Mouse (Mus musculus): ENCODE measurements at regions not wholly inside any gene's neighbourhood (a gene's known extent, or its start where the extent isn't known, plus 50 kb on each side); places are given as distances from the start of the nearest gene placed in this dataset.
A peak's percentile ranks its signal among the peaks of the same experiment; 100 is the strongest.

GRCm38 (mm10) chr16:72152920-72153319 is 155.2 kb upstream of the Robo1 start:
- DNase-seq (ENCODE audit: low spot score), result no peak

- DNase-seq (ENCODE audit: low spot score), result no peak
Measured at GRCm38 (mm10) chr16:72157913-72158312, 150.2 kb upstream of the Robo1 start.

DNA sequence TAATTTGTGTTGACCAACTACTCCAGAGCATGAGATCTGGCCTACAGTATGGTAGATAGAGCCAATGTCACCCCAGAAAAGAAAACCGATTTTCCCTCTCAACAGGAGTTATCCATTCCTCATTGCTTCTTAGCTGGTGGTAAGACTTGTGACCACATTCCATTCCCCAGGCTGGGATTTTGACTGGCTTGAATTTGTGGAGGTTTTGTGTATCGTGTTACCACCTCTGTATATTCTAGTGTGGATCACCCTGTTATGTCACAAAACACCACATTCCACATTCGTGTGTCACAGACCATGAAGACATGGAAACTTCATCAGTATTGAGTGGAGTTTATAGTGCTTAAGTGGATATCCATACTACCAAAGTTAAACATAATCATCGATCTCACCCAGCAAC is 148.7 kb upstream of the Robo1 start:
- no peak for DNase-seq (ENCODE audit: low spot score)

GRCm38 (mm10) chr16:72175727-72176126 is 132.4 kb upstream of the Robo1 start:
- no peak for DNase-seq (ENCODE audit: low spot score)

DNA sequence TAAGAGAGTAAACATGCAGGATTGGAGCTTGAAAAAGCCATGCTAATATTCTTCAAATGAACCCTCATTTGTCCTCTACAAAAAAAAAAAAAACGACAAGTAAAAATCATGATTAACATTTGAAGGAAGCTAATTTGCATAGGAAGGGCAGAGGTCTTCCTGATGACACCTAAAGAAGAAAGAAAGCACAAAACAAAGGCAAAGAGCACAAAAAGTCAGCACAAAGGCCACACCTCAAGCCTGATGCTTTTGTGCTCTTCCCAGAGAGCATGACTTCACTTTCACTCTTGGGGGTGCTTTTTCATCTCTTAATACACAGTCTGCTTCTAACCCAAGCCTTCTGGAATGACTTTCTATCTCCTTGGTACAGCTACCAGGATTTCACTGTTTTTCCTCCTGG is 113.8 kb upstream of the Robo1 start:
- no peak for DNase-seq (ENCODE audit: low spot score)

DNA sequence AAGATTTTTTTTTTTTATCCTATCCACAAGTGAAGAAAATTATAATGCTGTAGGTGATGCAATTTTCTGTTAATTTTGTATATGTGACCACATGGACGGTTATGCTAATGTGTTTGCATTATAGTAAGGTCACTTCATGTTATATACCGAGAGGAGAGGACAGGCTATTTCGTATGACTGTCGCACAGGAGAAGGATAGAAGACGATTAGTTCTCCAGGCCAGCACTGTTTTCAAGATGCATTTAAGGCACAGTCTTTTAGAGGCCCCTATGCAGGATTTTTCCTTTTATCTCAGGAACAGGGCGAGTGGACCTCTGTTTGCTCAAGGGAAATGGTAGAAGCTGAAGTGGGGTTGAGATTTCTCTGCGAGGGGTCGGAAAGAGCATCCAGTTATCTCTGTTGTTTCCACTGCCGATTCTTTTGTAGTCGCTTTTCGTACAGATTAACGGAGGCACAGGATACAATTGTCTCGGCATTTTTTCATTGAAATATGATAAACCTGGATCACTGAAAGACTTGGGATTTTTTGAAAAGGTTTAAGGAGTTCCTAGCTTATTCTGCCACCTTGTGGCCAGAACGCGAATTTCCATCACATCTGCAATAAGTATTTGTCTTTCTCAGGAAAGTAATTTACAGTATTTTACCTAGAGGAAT is 92.6 kb upstream of the Robo1 start:
- peak; percentile 29 for DNase-seq (ENCODE audit: low spot score)

- no peak for DNase-seq (ENCODE audit: low spot score)
Measured at GRCm38 (mm10) chr16:72218021-72218420, 90.1 kb upstream of the Robo1 start.

GRCm38 (mm10) chr16:72221912-72222502 is 86.1 kb upstream of the Robo1 start:
- no peak for DNase-seq (ENCODE audit: low spot score)

DNA sequence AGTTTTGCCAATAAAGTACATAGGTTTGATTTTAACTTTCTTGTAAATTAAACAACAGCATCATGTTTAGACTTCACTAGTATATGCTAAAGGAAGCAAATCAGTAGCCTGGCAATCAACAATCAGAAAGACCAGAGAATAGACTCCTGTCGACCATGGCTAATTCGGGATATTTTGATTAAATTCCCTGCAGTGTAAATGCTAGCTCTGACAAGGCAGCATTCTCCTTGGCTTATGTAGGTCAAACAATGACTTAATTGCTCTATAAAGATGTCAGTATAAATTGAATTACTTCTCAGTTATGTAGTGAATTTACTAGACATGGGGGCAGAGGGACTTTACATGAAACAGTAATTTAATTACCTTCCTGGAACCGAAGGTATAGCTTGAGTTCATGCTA is 84.2 kb upstream of the Robo1 start:
- no peak for DNase-seq (ENCODE audit: low spot score)

GRCm38 (mm10) chr16:72225157-72225880 is 82.8 kb upstream of the Robo1 start:
- DNase-seq (ENCODE audit: low spot score), result no peak

- DNase-seq (ENCODE audit: low spot score), result no peak
Measured at GRCm38 (mm10) chr16:72234366-72234765, 73.7 kb upstream of the Robo1 start.

DNA sequence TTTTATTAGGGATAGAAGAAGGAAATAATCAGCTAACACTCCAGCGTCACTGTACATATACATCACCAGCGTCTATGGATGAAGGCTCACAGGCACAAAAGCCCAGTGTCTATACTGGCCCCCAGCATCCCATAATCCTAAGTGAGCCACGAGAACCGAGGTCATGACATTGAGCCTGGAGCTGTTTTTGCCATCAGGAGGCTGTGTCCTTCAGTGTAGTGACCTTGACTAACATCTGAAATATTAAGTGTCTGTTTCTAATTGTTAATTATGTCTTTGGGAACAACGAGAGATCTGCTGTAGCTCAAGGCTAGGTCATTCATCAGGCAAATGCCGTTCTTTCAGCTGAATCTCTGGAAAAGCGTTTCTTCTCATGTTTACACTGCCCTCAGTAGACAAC is 68.5 kb upstream of the Robo1 start:
- DNase-seq (ENCODE audit: low spot score), result no peak

GRCm38 (mm10) chr16:72256388-72256787 is 51.7 kb upstream of the Robo1 start:
- DNase-seq (ENCODE audit: low spot score), result no peak

Measured in ovary, postnatal 14 days (tissue).